Mouse (Mus musculus) thymus, postnatal 14 days (tissue): Measurements from ENCODE around the gene Hectd1.

Source experiments
- DNase-seq: peaks from one replicate; pipeline ENCODE4 v3.0.0; 2021

Hectd1 gene

GRCm38 (mm10) chr12:51767454-51767853, 61.9 kb downstream of the Hectd1 start:
- DNase-seq = no peak

GRCm38 (mm10) chr12:51759374-51759773, 70.0 kb downstream of the Hectd1 start:
- DNase-seq = no peak

DNA sequence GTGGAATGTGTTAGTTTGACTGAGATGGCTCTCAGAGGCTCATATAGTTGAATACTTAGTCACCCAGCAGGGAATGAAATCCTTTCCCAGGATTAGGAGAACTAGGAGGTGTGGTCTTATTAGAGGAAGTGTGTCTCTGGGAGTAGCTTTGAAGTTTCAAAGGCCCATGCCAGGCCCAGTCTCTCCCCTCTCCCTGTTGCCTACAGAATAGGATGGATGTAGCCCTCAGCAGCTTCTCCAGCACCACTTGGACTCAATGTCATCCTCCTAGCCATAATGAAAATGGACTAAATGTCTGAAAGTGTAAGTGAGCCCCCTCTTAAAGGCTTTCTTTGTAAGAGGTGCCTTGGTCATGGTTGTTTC, 72.8 kb downstream of the Hectd1 start:
- no peak for DNase-seq

- no peak for DNase-seq
These were observed 73.3 kb downstream of the Hectd1 start for GRCm38 (mm10) chr12:51755938-51756598.

DNA sequence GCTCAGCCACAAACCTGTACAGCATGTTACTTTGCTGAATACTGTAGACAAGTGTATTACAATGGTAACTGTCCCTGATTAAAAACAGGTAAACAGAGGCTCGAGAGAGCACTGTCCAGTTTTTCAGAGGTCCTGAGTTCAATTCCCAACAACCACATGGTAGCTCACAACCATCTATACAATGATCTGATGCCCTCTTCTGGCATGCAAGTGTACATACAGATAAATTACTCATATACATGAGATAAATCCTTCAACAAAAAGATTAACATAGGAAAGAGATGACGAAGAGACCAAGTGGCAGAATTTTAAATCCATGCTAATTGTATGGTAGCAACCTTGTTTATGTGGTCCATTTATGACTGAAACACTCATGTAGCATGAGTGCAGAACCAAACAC, 82.0 kb downstream of the Hectd1 start:
- no peak for DNase-seq

GRCm38 (mm10) chr12:51744957-51745356, 84.4 kb downstream of the Hectd1 start:
- DNase-seq = no peak

DNA sequence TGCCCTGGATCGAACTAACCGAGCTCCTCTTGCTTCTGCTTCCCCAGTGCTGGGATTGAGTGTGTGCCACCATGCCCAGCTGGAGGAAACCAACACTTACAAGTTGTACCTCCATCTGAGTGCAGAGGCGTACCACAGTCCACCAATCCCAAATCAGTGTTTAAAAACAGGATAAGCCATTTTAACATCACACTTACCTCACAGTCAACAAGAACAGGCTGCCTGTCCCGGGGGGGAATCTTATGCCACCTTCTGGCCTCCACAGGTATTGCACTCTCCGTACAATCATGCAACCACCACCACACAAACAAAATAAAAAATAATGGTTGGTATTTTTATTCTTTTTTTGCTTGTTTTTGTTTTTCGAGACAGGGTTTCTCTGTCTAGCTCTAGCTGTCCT, 87.6 kb downstream of the Hectd1 start:
- peak; percentile 50 for DNase-seq

DNA sequence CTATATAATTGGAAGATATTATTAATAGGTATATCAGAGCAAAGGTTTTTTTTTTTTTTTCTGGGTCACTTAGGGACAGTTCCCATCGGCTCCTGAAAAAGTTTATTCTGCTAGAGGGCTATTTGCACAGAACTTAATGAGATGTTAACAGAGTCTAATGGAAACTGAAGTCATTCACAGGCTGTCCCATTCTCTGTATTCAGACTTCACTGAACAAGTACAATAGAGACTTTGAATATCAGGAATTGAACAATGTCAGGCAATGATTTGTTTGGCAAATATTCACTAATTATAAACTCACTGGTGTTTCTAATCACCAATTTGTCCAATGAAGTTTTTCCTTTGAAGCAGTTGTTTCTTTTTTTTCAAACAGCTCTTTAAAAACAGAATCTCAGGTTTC, 92.5 kb downstream of the Hectd1 start:
- DNase-seq = no peak

- DNase-seq = no peak
These were observed 93.0 kb downstream of the Hectd1 start for GRCm38 (mm10) chr12:51736381-51736780.

DNA sequence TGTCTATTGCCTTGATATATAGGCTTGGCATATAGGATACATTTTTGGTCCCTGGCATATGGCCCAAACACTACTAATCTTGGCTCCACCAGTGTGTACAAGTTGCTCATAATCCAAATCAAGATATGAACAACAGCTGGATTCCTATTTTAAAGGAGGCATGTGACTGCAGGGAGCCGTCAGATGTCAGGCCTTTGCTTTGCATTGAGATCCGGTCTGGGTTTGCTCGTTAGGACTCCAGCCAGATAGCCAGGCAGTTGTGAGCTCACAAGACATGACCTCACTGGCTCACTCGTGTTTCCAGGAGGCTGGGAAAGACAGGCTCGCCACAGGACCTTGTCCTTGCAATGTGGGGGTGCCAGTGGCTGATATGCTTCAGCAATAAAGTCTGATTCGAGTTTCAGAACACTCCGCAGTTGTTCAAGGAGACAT, 93.5 kb downstream of the Hectd1 start:
- no peak for DNase-seq

DNA sequence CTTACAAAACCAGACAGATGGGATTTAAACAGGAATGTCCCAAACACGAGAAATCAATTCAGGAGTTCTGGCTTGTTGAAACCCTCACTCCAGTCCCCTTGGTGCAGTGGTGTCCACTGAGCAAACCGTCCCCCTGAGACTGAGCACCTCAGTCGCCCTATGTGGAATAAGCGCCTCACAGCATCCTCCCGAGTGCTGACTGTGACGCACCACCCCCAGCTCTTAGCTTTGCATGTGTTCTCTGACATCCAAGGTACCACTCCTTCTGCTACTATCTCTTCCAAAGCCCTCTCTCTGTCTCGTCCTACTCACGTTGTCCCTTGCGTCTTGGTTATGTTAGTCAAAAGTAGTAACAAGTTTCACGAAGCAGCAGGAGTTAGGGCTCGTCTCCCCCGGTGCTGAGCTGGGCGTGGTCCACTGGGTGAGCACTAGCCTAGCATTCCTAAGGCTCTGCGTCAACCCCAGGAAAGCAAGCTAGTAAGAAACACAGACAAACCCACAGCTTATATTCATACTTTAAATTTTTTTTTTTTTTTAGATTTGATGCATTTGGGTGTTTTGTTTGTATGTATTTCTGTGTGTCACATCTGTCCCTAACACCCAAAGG, 94.6 kb downstream of the Hectd1 start:
- no peak for DNase-seq

GRCm38 (mm10) chr12:51729827-51730226, 99.5 kb downstream of the Hectd1 start:
- no peak for DNase-seq

DNA sequence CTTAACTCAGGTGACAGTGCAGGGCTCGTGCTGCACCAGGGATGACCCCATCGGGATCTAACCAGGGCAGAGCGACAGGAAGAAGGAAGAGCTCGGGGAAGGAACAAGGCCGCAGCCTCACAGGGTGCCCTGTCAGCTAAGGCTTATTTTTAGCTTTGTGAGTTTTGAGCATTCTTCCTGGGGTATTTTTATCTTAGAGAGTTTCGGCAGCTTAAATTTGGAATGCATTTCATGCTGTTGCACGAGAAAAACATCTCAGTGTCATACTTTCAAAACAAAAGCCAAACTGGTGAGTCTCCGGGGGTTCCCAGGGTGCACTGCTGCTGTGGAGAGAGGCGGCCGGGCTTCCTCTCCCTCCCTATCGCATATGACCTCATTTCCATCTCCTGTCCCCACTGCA, 100.3 kb downstream of the Hectd1 start:
- DNase-seq = no peak

- no peak for DNase-seq
These were observed 107.5 kb downstream of the Hectd1 start for GRCm38 (mm10) chr12:51721836-51722235.

DNA sequence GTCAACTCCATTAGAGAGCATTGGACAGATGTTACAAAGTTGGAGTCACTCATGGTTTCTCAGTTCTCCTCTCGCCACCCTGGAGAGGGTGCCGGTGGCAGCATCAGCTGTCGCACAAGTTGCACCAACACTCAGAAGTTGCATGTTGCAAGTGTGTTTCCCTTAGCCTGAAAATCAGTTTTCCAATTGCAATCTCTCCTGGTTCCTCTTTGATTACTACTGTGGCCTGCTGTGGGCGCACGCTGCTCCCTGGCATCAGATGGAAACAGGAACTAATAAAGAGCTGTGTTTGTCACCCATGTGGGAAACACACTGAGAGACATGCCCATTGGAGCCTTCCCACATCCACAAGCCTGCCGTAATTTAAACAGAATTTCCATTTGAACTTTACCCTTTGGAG, 110.7 kb downstream of the Hectd1 start:
- no peak for DNase-seq

DNA sequence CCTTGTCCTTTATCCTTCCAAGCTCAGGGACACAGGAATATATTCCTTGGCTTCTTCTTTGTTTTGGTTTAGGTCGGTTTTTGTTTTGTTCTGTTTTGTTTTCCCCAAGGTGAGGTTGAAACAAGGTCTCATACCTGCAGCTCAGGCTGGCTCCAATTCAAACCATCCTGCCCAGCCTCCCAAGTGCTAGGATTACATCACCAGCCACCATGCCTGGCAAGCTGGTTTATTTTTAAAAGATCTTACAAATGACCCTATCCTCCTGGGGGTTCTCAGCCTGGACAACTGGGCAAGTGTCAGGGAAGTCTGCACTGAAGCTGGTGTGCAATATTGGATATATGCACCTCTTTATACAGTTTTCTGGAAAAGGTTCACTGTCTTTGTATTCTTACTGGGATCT, 116.7 kb downstream of the Hectd1 start:
- no peak for DNase-seq

- DNase-seq = no peak
These were observed 119.2 kb downstream of the Hectd1 start for GRCm38 (mm10) chr12:51710154-51710553.

- DNase-seq = no peak
These were observed 119.6 kb downstream of the Hectd1 start for GRCm38 (mm10) chr12:51709741-51710140.

- no peak for DNase-seq
These were observed 120.2 kb downstream of the Hectd1 start for GRCm38 (mm10) chr12:51708941-51709686.

- no peak for DNase-seq
These were observed 122.6 kb downstream of the Hectd1 start for GRCm38 (mm10) chr12:51706673-51707235.

GRCm38 (mm10) chr12:51705778-51706177, 123.6 kb downstream of the Hectd1 start:
- DNase-seq = no peak

DNA sequence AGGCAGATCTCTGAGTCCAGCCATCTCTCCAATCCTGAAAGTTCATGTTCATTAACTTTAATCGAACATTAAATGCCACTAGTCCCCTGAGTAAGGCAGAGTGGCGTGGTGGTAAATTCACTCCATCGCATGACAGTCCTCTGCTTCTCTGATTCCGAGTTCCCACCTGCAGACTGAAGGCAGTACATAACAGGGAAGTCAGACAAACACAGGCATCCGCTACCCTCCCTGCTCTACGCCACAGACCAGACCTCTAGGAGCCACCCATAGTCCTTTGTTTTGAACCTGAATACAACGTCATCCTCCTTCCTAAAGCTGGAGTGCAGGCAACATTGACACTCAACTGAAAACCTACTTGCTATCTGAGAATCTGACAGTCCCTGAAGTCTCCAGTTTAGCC, 124.8 kb downstream of the Hectd1 start:
- DNase-seq = no peak

DNA sequence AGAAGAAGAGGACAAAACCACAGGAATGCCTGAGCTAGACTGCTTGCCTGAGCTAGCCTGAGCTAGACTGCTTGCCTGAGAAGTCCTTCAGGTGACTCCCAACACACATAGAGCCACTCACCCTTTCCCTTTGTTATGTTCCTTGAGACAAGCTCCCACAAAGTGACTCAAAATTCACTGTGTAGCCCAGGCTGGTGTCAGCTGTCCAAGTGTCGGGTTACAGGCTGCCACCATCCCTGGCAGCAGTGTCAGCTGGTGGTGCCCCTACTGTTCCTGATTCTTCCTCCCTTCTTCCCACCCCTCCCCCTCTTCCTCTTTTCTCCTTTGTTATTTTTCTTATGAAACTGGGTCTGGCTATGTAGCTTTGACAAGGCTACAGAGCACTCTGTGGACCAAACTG, 125.5 kb downstream of the Hectd1 start:
- no peak for DNase-seq

GRCm38 (mm10) chr12:51701723-51702122, 127.6 kb downstream of the Hectd1 start:
- DNase-seq = no peak
